Mouse (Mus musculus) CD4-positive, CD25-positive, alpha-beta regulatory T cell, adult 4 months (primary cell): ENCODE measurements around the gene Slc29a1. TPM values are rescaled to one million over a fixed set of nuclear protein-coding genes. Genes with fewer than 3 reads are reported as not detected.
A peak's percentile ranks its signal among the peaks of the same experiment; 100 is the strongest.

Experiments used
- ATAC-seq: one replicate; pipeline ENCODE4 v1.8.0; 2017
- polyA plus RNA-seq, 2 experiments: library from polyadenylated mRNA; unstranded; fragments of 100-300 nt; shearing (Covaris generic); gene quantifications; one replicate each; pipeline ENCODE4 v1.2.1; 2017

Slc29a1 gene
- polyA plus RNA-seq, 2 experiments from 2014 or later = 88.0 to 154 TPM

GRCm38 (mm10) chr17:45589236-45589635 is 10.2 kb downstream of the Slc29a1 start:
- no peak for ATAC-seq

DNA sequence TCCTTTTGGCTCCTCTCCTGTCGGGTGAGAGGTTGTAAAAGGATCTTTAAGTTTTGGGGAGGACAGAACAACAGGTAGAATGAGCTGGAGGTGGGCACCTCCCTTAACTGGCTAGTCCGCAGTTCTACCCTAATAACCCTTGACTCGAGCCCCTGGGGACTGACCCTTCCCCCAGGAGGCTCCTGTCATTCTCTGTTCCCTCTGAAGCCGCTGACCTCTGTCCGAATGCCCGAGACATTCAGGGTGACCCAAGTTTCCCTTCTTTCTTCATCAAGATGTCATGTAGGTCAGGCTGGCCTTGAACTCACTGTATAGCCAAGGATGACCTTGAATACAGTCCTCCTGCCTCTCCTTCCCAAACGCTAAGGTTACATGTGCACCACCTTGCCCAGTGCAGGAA is 11.0 kb downstream of the Slc29a1 start:
- no peak for ATAC-seq

DNA sequence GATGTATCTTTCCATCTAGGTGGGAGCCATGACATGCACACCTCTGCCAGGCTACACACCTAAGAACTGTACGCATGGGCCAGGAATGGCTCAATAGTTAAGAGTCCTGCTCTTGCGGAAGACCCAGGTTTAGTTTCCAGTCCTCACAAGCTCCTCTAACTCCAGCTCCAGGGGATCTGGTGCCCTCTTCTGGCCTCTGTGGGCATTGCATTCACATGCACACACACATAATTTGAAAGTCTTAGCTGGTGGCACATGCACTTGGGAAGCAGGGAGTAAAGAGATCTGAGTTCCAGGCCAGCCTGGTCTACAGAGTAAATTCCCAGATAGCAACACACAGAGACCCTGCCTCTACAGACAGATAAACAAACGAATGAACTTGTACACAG is 13.0 kb downstream of the Slc29a1 start:
- ATAC-seq = no peak

DNA sequence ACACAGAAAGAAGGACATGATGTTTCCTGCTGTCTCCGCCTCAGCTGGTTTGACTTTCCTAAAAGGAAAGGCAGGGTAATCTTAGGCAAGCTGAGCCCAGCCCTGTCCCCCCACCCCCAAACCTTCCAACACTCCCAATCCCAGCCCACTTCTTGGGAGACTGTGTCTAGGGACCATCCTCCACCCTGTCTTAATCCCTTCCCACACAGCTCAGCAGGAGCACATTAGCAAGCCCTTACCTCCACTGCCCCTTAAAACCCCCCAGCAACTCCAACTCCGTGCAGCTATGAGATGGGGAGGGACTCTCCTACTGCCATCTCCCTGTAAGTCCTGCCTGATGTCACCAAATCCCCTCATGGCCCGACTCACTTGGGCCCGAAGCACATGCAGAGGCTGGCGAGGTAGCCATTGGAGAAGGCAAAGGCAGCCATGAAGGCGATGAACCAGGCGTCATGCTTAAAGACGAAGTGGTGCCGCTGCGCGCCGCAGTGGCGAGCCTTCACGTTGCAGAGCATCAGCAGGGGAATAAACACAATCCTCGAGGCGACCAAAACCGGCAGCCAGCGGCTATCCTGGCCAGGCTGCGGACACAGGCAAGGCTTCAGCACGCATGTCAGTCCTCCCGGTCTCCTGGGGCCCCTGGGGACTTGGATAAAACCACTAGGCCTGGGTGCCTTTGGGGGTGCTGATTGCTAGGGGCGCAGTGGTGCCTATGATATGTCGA is 13.5 kb downstream of the Slc29a1 start:
- ATAC-seq = no peak

DNA sequence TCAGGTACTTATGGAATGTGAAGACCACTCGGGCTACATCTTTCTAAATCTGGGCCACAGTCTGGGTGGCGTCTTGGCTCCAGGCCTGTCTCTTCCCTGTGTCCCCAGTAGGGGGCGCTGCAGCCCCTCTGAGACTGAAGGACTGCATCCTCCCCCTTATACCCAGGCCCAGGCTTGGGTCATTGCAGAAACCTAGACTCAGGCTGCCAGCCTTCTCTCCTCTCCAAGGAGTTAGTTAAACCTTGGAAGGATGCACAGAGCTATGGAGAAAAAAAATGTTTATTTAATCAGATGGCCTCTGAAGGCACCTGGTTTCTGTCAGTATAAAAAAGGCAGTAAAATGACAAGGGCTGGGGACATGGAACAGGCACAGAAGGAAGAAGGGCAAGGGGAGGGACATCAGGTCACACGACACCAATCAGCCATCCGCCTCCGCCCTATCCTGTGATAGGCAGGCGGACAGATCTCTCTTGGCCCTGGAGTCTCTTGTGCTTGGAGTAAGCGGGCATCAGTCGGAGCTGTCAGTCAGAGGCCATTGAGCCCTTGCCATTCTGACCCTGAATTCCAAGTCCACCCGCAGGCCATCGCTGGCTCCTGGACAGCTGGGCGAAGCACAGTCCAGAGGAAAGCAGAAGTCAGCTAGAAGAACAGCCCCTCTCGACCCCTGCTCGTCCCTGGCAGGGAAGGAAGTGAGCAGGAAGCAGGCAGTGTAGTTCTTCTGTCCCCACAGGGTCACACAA is 14.3 kb downstream of the Slc29a1 start:
- ATAC-seq = no peak

- ATAC-seq = no peak
These were observed 15.1 kb downstream of the Slc29a1 start for GRCm38 (mm10) chr17:45584096-45584896.

DNA sequence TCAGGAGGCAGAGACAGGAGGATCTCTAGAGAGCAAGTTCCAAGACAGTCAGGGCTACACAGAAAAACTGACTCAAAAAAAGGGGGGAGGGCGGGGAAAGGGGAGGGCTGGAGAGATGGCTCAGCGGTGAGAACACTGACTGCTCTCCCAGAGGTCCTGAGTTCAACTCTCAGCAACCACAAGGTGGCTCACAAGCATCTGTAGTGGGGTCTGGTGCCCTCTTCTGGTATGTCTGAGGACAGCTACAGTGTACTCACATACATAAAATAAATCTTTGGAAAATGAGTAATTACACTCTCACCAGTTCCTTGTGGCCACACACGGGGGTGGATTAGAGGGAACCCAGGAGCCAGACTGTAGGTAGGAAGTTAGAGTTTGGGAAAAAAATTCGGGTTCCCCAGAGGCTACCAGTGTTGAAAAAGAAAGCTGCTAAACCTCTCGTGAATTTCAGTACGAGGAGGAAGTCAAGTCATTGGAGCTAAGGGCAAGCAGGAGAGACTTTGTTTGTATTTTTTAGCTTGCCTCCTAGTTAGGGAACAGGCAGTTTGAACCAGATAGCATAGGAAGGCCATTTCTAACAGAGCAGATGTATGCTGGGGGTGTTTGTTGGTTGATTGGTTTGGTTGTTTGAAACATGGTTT is 16.6 kb downstream of the Slc29a1 start:
- ATAC-seq = peak; percentile 26

DNA sequence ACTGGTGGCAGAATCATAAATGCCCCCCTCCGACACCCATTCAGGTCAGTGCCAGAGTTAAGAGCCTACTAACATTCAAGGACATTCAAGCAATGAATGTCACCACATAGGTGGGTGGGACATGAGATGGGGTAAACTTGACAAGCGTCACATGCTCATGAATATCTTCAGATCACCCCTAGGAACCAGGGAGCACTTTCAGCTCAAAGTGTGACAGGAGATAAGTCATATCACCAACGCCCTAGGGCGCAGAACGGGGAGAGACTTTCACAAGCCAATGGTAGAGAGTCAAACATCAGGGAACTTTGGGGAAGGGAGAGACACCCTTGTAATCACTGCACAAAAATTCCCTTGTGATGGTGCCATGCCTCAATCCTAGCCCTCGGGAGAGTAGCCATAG is 17.2 kb downstream of the Slc29a1 start:
- no peak for ATAC-seq

DNA sequence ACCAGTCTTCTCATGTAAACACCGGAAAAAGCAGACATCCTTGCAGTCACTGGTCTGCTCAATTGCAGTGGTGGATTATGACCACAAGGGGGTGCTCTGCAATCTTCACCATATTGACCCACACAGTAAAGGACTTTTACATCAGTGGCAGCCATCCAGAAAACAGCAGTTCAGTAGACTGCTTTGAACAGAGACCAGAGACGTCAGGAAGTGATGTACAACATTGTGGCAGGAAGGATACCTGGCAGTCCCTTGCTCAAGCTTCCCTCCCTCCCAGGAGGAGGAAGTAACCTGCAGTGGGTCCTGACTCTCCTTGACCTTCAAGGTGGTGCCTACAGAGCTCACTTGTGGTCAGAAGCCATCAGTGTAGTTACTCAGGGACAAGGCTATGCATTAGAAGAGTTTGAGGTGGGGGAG is 17.8 kb downstream of the Slc29a1 start:
- ATAC-seq = peak; percentile 82

DNA sequence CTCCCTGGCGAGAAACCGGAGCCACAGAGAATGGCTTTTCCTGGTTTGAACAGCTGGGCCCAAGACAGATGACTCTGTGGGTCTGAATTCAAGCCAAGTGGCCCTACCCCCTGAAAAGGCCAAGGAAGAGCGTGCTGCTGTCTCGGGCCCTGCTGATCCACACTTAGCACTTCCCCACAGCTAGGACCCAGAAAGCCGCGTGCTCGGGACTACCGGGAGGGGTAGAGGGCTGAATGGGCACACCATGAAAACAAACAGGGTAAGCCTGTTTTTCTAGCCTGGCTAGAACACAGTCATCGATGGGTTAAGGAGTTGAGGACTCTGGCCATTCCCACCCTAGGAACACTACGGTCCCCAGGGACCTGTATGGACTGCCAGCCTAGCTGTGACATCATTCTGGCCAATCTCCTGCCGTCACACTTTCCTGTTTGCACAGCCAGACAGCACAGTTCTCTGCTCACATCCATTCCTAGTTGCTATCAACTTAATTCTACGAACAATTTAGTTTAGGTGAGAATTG is 18.4 kb downstream of the Slc29a1 start:
- ATAC-seq = peak; percentile 30

DNA sequence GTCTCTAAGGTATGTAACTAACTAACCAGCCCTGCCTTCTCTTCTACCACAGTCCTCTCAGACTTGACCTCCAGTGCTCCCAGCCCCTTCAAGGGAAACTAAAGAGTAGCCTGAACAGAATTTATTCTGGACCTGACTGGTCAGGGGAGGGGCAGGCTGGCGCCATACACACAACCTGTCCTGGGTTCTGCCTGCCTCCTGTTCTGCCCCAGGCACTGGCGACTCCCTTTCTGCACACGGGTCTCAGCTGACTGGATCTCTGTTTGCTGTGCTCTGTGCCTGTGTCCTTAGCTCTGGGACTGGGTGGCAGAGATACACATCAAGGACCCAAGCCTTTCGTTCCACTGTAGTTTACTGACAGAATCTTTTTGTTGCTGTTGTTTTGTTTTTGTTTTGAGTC is 19.9 kb downstream of the Slc29a1 start:
- no peak for ATAC-seq

DNA sequence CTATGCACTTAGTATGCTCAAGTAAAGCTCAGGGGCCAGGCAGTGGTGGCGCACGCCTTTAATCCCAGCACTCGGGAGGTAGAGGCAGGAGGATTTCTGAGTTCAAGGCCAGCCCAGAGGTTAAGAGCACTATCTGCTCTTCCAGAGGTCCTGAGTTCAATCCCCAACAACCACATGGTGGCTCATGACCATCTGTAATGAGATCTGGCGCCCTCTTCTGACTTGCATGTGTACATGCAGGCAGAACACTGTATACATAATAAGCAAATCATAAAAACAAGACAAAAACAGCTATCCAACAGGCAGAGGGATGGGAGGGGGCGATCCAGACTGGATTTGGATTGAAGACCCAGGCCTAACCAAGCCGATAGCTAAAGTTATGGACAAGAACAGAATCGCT is 20.6 kb downstream of the Slc29a1 start:
- ATAC-seq = no peak

GRCm38 (mm10) chr17:45578242-45578641 is 21.2 kb downstream of the Slc29a1 start:
- no peak for ATAC-seq

- no peak for ATAC-seq
These were observed 24.1 kb downstream of the Slc29a1 start for GRCm38 (mm10) chr17:45575123-45575897.

DNA sequence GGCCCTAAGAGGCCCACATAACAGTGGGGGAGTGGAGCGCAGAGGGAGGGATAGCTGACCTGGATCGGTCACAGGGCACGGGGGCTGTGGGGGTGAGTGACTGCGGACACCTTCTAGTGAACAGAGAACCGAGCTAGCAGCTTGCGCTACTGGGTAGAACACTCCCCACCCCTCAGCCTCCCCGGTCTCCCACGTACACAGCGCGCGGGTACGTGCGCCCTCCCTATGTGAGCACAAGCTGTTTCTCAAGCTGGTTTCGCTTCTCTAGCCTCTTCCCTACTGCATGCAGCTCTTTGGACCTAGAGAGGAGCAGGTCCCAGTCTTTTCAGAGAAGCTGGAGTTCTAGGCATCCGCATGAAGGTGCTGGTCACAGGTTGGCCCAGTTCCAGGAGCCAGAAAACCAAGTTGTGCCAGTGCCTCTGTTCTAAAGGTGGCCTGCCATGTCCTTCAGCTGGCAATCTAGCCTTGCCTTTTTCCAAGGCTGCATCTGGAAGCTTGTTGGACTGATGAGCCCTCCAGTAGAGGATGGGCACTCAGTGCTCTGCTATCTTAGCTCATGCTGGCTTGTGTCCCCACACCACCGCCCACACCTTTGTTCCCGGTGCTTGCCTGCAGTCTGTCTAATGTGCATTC is 25.2 kb downstream of the Slc29a1 start:
- peak; percentile 53 for ATAC-seq

DNA sequence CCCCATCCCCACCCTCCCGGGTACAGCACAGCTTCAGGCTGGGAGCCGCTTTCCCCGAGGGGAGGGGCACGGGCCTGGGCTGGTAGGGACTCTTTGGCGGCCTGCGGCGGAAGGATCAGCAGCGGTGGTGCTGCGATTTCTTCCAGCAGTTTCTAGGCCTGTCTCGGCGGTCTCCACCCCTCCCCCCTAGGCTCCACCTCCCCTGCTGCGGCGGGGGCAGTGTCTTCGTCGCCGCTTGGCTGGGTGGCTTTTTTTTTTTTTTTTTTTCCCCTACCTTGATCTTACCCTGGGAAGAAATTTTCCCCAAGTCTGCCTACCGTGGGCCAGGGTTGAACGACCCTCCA is 25.7 kb downstream of the Slc29a1 start:
- peak; percentile 37 for ATAC-seq

GRCm38 (mm10) chr17:45573087-45573779 is 26.2 kb downstream of the Slc29a1 start, which contains the start of gene Hsp90ab1:
TSS of gene Hsp90ab1 (minus strand) at chr17:45573271.
- ATAC-seq = peak; percentile 61

DNA sequence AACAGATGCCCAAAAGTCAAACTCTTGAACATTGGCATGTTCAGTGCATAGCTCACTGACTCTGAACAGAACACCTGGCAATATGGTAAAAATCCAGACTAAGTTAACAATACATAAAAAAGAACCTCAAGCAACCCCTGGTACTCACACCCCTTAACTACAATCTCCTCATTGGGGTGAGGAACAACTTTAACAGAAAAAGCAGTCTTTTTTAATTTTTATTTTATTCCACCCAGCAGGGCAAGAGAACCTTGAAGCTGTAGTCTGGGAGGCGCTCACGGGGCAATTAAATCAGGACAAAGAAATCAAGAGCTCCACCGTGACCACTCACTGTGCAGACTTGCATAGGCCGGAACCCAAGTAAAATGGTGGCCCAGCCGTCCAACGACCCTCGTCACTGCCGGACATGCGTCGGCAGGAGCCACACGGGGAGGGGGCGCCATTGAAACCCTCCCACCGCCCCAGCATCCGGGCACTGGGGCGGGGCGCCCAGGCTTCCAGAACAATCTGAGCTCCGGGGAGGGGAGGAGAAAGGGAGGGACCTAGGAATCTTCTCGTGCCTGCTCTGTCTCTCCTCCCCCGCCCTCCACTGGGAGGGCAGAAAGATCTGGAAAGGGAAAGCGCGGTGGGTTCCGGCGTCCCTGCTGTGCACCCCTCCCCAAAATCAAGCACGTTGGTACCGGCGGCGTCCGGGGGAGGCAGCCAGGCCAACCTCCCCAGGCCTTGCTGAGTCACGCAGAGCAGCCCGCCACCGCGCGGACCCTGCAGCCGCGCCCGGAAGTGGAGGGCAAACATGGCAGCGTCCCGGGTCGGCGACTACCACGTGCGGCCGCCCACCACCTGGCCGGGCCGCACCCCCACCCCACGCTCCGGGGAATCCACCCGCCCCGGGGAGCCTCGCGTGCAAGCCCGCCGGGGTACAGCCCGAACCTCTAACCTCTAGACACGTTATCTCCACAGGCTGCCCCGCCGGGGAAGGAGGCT is 27.0 kb downstream of the Slc29a1 start:
- peak; percentile 37 for ATAC-seq

DNA sequence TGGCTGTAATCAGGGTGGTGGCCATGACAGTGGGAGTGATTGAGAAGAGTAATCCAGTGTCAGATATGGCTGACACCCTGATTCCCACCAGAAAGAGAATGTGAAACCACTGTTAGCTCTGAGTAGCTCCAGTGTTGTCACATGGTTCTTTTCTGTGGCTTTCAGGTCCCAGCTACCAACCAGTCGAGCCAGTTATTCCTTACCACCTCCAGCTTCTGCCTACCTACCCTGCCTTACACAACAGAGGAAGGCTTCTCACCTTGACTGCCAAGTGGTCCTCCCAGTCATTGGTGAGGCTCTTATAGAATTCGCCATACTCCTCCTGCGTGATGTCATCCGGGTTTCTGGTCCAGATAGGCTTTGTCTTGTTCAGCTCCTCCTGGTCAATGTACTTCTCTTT is 29.4 kb downstream of the Slc29a1 start:
- no peak for ATAC-seq
